Comparison of ENCODE assay signal across 16 mouse cellular contexts in the genomic region with DNA sequence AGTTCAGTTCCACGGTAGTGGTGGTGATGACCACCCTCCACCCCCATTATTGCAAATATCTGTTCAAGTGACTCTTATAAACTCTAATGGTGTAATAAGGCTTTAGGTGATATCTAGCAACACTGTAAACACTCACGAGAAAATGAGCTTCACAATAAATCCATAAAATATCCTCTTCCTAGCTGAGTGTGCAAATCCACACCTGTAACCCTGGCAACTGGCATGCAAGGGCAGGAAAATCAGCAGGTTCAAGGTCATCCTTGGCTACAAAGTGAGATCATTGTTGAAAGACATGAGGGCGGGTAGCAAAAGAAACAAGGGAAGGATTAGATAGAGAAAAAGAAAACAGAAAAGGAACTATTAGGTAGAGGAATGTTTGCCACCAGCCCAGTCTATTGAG.
A peak's percentile ranks its signal among the peaks of the same experiment; 100 is the strongest.
DNase-seq lines count a peak whose midpoint lies in the region; ATAC-seq and TF ChIP-seq lines count a peak whose summit lies in the region.
"Had no signal": no experiment of that assay in that cellular context is flagged by ENCODE, and none has a peak within 500 bp of the region (broad histone marks: within the 10 kb centered on the region; RNA-seq: fewer than 3 reads in every experiment).

No protein-coding gene starts in this region.

- ATAC-seq in kidney, embryonic 16.5 days (ENCODE audit: low FRiP score, low TSS enrichment) = no peak
- ATAC-seq in stomach, embryonic 15.5 days (ENCODE audit: insufficient read depth, low FRiP score, low read depth) = no peak
- no peak for ATAC-seq in stomach, postnatal 0 days (ENCODE audit: low FRiP score, low TSS enrichment)
- ATAC-seq in intestine, embryonic 16.5 days = peak; percentile 59
- ATAC-seq: forebrain, embryonic 13.5 days; forebrain, postnatal 0 days had no signal

- H3K4me1 ChIP-seq in kidney, embryonic 16.5 days (ENCODE audit: insufficient read depth, low read length) = 0 out of 2 replicates have a peak, but pooled peaks cover 7% of the 10 kb centered on the region
- H3K4me1 ChIP-seq in stomach, embryonic 15.5 days = no peaks in the 10 kb centered on the region; the same call in 1 of the 2 replicates
- H3K4me1 ChIP-seq in stomach, postnatal 0 days (replicated peaks; ENCODE audit: control insufficient read depth, insufficient read depth) = 0 out of 2 replicates have a peak, but pooled peaks cover 2% of the 10 kb centered on the region
- H3K4me1 ChIP-seq in intestine, embryonic 16.5 days (ENCODE audit: control insufficient read depth, insufficient read depth, low read length) = no peaks in the 10 kb centered on the region
- H3K4me1 ChIP-seq: heart, embryonic 12.5 days had no signal

- no peaks in the 10 kb centered on the region for H3K27me3 ChIP-seq in kidney, embryonic 16.5 days (ENCODE audit: insufficient read depth, low read length)
- no peaks in the 10 kb centered on the region for H3K27me3 ChIP-seq in stomach, embryonic 15.5 days (replicated peaks)
- H3K27me3 ChIP-seq in stomach, postnatal 0 days (ENCODE audit: control insufficient read depth, insufficient read depth, low read length) = no peaks in the 10 kb centered on the region
- H3K27me3 ChIP-seq in intestine, embryonic 16.5 days (replicated peaks; ENCODE audit: control insufficient read depth, insufficient read depth, low read length) = no peaks in the 10 kb centered on the region
- H3K27me3 ChIP-seq: forebrain, embryonic 13.5 days; heart, embryonic 12.5 days had no signal

- DNase-seq in kidney, postnatal 36 days = no peak
- no peak for DNase-seq in stomach, postnatal 0 days (ENCODE audit: low spot score)
- DNase-seq in retina, postnatal 1 day = no peak
- no peak for DNase-seq in lung, postnatal 14 days
- DNase-seq: adrenal gland, postnatal 10 days; cerebellum, adult 11-12 months; cerebellum, adult 9-10 months; cerebellum, postnatal 25 days; forebrain, postnatal 0 days; gastrocnemius, postnatal 14 days; heart, adult 2 months had no signal

- no peak overlapping the region for H3K9ac ChIP-seq in kidney, embryonic 16.5 days (replicated peaks; ENCODE audit: low read length)
- no peak overlapping the region for H3K9ac ChIP-seq in stomach, embryonic 15.5 days
- H3K9ac ChIP-seq in stomach, postnatal 0 days (ENCODE audit: low read length) = no peak overlapping the region
- no peak overlapping the region for H3K9ac ChIP-seq in intestine, embryonic 16.5 days (ENCODE audit: low read depth, low read length)
- H3K9ac ChIP-seq: forebrain, embryonic 13.5 days; forebrain, postnatal 0 days; heart, embryonic 12.5 days had no signal

- peaks cover 17% of the 10 kb centered on the region for H3K36me3 ChIP-seq in kidney, embryonic 16.5 days (ENCODE audit: insufficient read depth, low read length)
- H3K36me3 ChIP-seq in stomach, embryonic 15.5 days = no peaks in the 10 kb centered on the region
- no peaks in the 10 kb centered on the region for H3K36me3 ChIP-seq in stomach, postnatal 0 days (ENCODE audit: control insufficient read depth, insufficient read depth, low read length)
- H3K36me3 ChIP-seq in intestine, embryonic 16.5 days (ENCODE audit: control insufficient read depth, insufficient read depth, low read length) = no peaks in the 10 kb centered on the region

- no peak for TF ChIP-seq EP300 in stomach, postnatal 0 days (optimal IDR thresholded peaks at IDR 0.05)

- 87% methylated on average over 3 of the region's 3 CpGs for WGBS in kidney, embryonic 16.5 days
- WGBS in stomach, embryonic 15.5 days = 78% methylated on average over 3 of the region's 3 CpGs
- 57% methylated on average over 3 of the region's 3 CpGs for WGBS in stomach, postnatal 0 days
- 58% methylated on average over 3 of the region's 3 CpGs for WGBS in intestine, embryonic 16.5 days

- no peak overlapping the region for H3K4me3 ChIP-seq in kidney, embryonic 16.5 days (ENCODE audit: low read length)
- H3K4me3 ChIP-seq in stomach, embryonic 15.5 days (replicated peaks) = no peak overlapping the region
- no peak overlapping the region for H3K4me3 ChIP-seq in stomach, postnatal 0 days (ENCODE audit: low read depth, low read length)
- H3K4me3 ChIP-seq in intestine, embryonic 16.5 days (ENCODE audit: low read length) = no peak overlapping the region
- H3K4me3 ChIP-seq: forebrain, embryonic 13.5 days; heart, adult 2 months; heart, embryonic 12.5 days had no signal

- peaks cover 5% of the 10 kb centered on the region; the same call in 1 of the 2 replicates for H3K9me3 ChIP-seq in kidney, embryonic 16.5 days (ENCODE audit: low read length)
- H3K9me3 ChIP-seq in stomach, embryonic 15.5 days = no peaks in the 10 kb centered on the region
- H3K9me3 ChIP-seq in stomach, postnatal 0 days (ENCODE audit: control insufficient read depth, low read length) = no peaks in the 10 kb centered on the region
- H3K9me3 ChIP-seq in intestine, embryonic 16.5 days (ENCODE audit: control insufficient read depth, low read length) = no peaks in the 10 kb centered on the region
- H3K9me3 ChIP-seq: heart, embryonic 12.5 days had no signal

- no peak overlapping the region for H3K4me2 ChIP-seq in kidney, embryonic 16.5 days (replicated peaks; ENCODE audit: low read depth, low read length)
- no peak overlapping the region for H3K4me2 ChIP-seq in stomach, embryonic 15.5 days
- no peak overlapping the region for H3K4me2 ChIP-seq in stomach, postnatal 0 days (replicated peaks; ENCODE audit: low read depth)
- no peak overlapping the region for H3K4me2 ChIP-seq in intestine, embryonic 16.5 days (ENCODE audit: low read depth, low read length)
- H3K4me2 ChIP-seq: forebrain, embryonic 13.5 days; heart, embryonic 12.5 days had no signal

- TF ChIP-seq CTCF in stomach, postnatal 0 days (IDR thresholded peaks at IDR 0.05; ENCODE audit: low read depth) = no peak

- peak overlapping the region; percentile 1; the same call in 1 of the 2 replicates for H3K27ac ChIP-seq in kidney, embryonic 16.5 days (ENCODE audit: low read length)
- H3K27ac ChIP-seq in stomach, embryonic 15.5 days = 0 out of 2 replicates have a peak overlapping the region, but pooled peaks have one; percentile 46
- no peak overlapping the region for H3K27ac ChIP-seq in stomach, postnatal 0 days (replicated peaks)
- no peak overlapping the region for H3K27ac ChIP-seq in intestine, embryonic 16.5 days (ENCODE audit: low read length)
- H3K27ac ChIP-seq: forebrain, embryonic 13.5 days; heart, adult 2 months had no signal

Comparison
In these comparisons a context has a peak if more than half of its experiments do, and no peak if none do; other contexts are left out.
1. H3K27ac ChIP-seq: peak in kidney, embryonic 16.5 days (single experiment) and stomach, embryonic 15.5 days (single experiment); none in stomach, postnatal 0 days (single experiment) and intestine, embryonic 16.5 days (single experiment).